Mouse (Mus musculus): Measurements from ENCODE around the gene Zfp791. TPM values are rescaled to one million over a fixed set of nuclear protein-coding genes. Genes with fewer than 3 reads are reported as not detected.

The Zfp791 gene
- total RNA-seq, 2 experiments from 2014 or later = 3.7 to 4.3 TPM

Small RNA genes lying within 50 kb of the gene (microRNA-seq; reads per million reads assigned to microRNA genes)
- gene Gm23388 (0.79 reads per million), gene Mir7070 (2.6 reads per million, percentile 2 among the genes with 10 or more reads in this experiment)

Other genes with a start within 250 kb of the Zfp791 start
- 10 to 100 TPM; 55.0 to 56.0 TPM for gene Gcdh, start 229.2 kb downstream of the Zfp791 start, total RNA-seq (2021)
- gene Klf1, start 221.2 kb downstream of the Zfp791 start, total RNA-seq (2021) = 1 to 10 TPM; 2.7 to 6.8 TPM
- 10 to 100 TPM; 10.4 to 11.5 TPM for gene Dnase2a, start 214.5 kb downstream of the Zfp791 start, total RNA-seq (2021)
- 1 to 10 TPM; 8.3 to 8.5 TPM for gene Mast1, start 185.7 kb downstream of the Zfp791 start, total RNA-seq (2021)
- under 1 TPM; 0.23 to 0.31 TPM for gene Rtbdn, start 176.1 kb downstream of the Zfp791 start, total RNA-seq (2021)
- not detected for gene Gm49661, start 153.7 kb downstream of the Zfp791 start, total RNA-seq (2021)
- 100 to 1,000 TPM; 617 to 655 TPM for gene Prdx2, start 153.5 kb downstream of the Zfp791 start, total RNA-seq (2021)
- 100 to 1,000 TPM; 122 to 138 TPM for gene Rnaseh2a, start 153.3 kb downstream of the Zfp791 start, total RNA-seq (2021)
- 10 to 100 TPM; 26.1 to 28.9 TPM for gene Junb, start 144.4 kb downstream of the Zfp791 start, total RNA-seq (2021)
- gene Hook2, start 132.5 kb downstream of the Zfp791 start, total RNA-seq (2021) = 10 to 100 TPM; 10.6 to 13.8 TPM
- gene Best2, start 108.6 kb downstream of the Zfp791 start, total RNA-seq (2021) = not detected
- gene Asna1, start 97.8 kb downstream of the Zfp791 start, total RNA-seq (2021) = 10 to 100 TPM; 77.7 to 83.2 TPM
- 100 to 1,000 TPM; 179 to 188 TPM for gene Trir, start 96.3 kb downstream of the Zfp791 start, total RNA-seq (2021)
- 10 to 100 TPM; 70.8 to 86.8 TPM for gene Tnpo2, start 86.2 kb downstream of the Zfp791 start, total RNA-seq (2021)
- gene Fbxw9, start 63.0 kb downstream of the Zfp791 start, total RNA-seq (2021) = 10 to 100 TPM; 36.5 to 39.8 TPM
- gene Gm5741, start 55.1 kb downstream of the Zfp791 start, total RNA-seq (2021) = not detected
- gene Dhps, start 51.3 kb downstream of the Zfp791 start, total RNA-seq (2021) = 10 to 100 TPM; 43.0 to 48.2 TPM
- 10 to 100 TPM; 77.8 to 80.6 TPM for gene Wdr83os, start 42.4 kb downstream of the Zfp791 start, total RNA-seq (2021)
- gene Wdr83, start 41.8 kb downstream of the Zfp791 start, total RNA-seq (2021) = 10 to 100 TPM; 31.2 to 33.8 TPM
- gene Man2b1, start 39.8 kb downstream of the Zfp791 start, total RNA-seq (2021) = 10 to 100 TPM; 69.1 to 69.2 TPM
- gene Cks1brt, start 28.8 kb upstream of the Zfp791 start, total RNA-seq (2021) = not detected
- not detected for gene Olfr371, start 102.9 kb upstream of the Zfp791 start, total RNA-seq (2021)
- gene Orc6, start 176.5 kb upstream of the Zfp791 start, total RNA-seq (2021) = 10 to 100 TPM; 46.6 to 48.6 TPM
- 10 to 100 TPM; 86.3 to 94.8 TPM for gene Vps35, start 176.7 kb upstream of the Zfp791 start, total RNA-seq (2021)